Mouse (Mus musculus) lung, postnatal 0 days (tissue): Measurements from ENCODE around the gene Pgpep1.

Source experiments
- CTCF ChIP-seq: IDR thresholded peaks from 2 replicates; pipeline ENCODE4 v1.5.1; 2016; ENCODE audit warnings: antibody characterized with exemption, mild to moderate bottlenecking
- EP300 ChIP-seq: IDR thresholded peaks from 2 replicates; pipeline ENCODE4 v1.6.1; 2016; ENCODE audit warnings: antibody characterized with exemption, mild to moderate bottlenecking, control low read depth

GRCm38 (mm10) chr8:70708281-70708680, 48.1 kb upstream of the Pgpep1 start:
- TF ChIP-seq CTCF, result no peak
- TF ChIP-seq EP300, result no peak
